Mouse (Mus musculus) urinary bladder, postnatal 14 days (tissue): ENCODE results near the gene Zmiz1.

Source experiments
- DNase-seq: peaks from one replicate; pipeline ENCODE4 v3.0.0; 2021; ENCODE audit warnings: low spot score

Gene Zmiz1

DNA sequence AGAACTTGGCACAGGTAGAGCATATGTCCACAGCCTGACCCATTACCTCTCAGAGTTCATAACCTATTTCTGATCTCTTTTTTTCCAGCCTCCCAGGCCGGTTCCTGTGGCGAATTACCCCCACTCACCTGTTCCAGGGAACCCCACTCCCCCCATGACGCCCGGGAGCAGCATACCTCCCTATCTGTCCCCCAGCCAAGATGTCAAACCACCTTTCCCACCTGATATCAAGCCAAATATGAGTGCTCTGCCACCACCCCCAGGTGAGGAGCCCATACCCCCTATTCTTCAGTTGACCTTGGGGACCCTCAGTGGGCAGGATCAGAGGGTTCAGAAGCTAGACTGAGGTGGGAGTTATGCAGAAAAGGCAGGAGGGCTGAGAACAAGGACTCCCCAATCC is 192.1 kb downstream of the Zmiz1 start:
- no peak for DNase-seq

- DNase-seq, result no peak
Measured at GRCm38 (mm10) chr14:25651905-25652304, 192.9 kb downstream of the Zmiz1 start.

- no peak for DNase-seq
Measured at GRCm38 (mm10) chr14:25654401-25655197, 195.6 kb downstream of the Zmiz1 start.

GRCm38 (mm10) chr14:25660661-25661060 is 201.7 kb downstream of the Zmiz1 start:
- DNase-seq, result no peak

DNA sequence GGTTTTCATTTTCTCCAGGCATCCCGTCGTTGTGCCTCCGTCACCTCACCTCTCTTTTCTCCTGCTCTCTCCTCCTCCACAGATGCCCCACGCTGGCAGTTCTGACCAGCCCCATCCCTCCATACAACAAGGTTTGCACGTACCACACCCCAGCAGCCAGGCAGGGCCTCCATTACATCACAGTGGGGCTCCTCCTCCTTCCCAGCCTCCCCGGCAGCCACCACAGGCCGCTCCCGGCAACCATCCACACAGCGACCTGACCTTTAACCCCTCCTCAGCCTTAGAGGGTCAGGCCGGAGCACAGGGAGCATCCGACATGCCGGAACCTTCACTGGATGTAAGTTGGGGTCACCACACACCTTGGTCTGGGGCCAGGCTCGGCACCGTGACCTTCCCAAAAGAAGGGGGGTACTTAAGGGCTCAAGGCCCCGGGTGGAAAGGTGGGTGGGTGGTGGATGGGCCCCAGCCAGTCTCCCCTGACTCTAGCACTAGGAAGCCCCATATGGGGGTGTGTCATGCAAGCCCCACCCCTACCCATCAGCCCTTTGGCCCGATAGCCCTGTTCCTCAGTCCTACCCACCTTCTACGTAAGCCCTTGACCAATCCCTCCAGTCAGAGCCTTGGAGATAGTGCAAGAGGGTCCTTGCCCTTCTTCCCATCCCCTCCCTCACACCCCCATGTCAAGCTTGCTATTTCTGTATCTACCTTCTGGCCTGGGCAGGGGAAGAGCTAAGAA is 202.4 kb downstream of the Zmiz1 start:
- DNase-seq, result no peak

DNA sequence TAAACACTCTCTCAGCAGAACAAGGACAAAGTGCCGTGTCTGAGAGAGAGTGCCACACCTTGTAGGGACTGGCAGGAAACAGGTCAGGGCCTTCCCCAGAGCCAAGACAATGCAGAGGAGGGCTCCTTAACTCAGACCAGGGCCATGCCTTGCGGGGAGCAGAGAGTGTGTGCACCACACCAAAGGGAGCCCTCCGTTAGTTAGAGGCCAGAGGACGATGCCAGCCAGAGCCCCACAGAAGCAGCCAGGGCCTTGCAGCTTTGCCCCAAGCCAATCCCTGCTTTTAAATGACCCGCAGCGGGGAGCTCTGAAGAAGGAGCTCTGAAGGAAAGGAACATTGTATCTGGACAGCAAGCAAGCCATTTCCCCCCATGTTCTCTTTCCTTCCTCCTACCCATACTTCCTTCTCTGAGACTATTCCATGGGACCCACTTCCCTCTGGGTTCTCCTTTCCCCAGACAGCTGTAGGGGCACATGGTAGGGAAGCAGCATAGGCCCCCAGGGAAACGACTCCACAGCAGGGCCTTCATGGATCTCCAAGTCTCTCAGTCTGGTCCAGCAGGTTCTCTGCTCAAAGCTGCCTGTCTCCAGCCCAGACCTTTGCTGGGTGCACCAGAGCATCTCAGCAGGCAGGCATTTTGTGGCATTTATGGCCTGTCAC is 204.8 kb downstream of the Zmiz1 start:
- no peak for DNase-seq

GRCm38 (mm10) chr14:25664310-25664695 is 205.3 kb downstream of the Zmiz1 start:
- no peak for DNase-seq

DNA sequence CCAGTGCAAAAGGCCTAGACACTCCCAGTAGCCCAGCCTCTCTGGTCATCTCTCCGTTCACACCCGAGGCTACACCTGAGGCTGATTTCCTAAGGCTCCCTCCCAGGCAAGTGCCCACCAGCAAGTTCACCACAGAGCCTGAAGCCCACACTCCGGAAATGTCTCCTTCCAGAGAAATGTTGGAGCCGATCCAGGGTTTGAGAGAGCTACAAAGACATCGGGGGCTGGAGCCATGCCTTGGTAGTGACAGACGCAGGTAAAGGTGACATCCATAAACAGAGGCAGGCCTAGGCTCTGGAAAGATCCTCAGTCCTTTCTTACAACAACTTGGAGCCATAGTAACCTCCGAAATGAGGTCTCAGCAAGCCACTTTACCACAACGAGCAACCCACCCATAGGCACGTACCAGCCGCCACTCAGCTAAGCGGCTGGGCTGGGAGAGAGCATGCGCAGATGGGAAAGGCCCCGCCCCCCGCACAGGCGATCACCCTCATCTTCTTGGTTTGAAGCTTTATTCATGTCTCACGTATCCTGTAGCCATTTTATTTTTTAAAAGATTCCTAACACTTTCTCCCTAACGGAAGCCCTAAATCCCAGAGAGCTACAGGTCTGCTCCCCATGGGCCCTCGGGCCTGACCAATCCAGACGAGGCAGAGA is 206.5 kb downstream of the Zmiz1 start:
- no peak for DNase-seq

DNA sequence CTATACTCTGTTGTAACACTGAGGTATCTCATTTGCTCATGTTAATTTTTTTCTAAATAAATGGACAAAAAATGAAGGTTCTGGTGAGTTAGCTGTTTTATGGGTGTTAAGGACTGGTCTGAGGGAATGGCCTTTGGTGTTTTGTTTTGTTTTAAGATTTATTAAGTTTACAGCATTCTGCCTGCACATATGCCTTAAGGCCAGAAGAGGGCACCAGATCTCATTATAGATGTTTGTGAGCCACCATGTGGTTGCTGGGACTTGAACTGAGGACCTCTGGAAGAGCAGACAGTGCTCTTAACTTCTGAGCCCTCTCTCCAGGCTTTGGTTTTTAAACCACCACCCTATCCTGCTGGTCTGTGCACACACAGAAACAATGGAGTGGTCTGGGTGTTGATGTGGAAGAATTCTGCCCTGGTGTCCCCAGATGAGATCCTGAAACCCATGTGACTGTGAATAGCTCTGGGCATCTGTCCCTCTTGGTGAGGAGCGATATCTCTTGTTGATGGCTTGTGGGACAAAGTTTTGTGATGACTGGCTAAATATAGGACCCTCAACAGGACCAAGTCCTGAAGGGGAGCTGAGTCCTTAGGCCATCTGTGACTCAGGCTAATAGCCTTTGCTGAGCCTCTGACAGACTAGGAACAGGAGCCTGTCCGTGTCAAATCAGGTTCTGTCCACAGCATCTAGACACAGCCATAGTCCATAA is 207.8 kb downstream of the Zmiz1 start:
- DNase-seq, result no peak

DNA sequence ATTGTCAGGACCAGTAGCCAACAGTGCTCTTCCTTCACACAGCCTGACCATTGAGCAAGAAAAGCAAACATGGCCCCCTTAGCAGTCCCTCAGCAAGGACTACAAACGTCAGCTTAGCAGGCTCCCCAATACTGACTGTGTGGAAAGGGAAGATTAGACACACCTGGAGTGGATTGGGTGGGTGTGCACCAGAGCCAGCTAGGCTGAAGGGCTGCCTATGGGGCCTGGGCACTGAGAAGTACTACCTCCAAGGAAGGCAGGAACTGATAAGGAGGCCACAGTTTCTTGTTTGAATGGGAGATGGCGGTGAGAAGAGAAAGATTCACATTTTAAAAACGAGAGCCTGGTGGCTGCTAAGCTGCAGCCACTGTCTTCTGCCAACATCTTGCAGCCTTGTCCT is 208.6 kb downstream of the Zmiz1 start:
- DNase-seq, result no peak

GRCm38 (mm10) chr14:25679625-25680024 is 220.6 kb downstream of the Zmiz1 start:
- no peak for DNase-seq

DNA sequence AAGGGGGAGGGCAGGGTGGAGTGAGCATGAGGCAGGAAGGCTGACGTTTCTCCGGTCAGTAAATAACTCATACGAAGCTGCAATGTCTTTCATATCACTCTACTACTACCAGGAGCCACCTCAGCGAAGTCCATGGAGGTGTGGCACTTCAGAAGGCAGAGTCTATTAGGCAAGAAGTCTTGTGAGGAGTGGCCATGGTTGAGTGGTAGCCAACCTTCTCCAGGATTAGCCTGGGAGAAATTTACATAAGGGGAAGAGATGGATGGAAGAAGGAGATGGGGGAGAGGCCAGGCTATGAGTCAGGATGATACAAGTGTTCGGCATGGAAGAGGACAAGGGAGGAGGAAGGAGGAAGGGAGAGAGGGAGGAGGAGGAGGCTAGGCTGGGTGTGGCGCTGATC is 223.0 kb downstream of the Zmiz1 start:
- DNase-seq, result no peak

GRCm38 (mm10) chr14:25686216-25686945 is 227.4 kb downstream of the Zmiz1 start:
- no peak for DNase-seq

DNA sequence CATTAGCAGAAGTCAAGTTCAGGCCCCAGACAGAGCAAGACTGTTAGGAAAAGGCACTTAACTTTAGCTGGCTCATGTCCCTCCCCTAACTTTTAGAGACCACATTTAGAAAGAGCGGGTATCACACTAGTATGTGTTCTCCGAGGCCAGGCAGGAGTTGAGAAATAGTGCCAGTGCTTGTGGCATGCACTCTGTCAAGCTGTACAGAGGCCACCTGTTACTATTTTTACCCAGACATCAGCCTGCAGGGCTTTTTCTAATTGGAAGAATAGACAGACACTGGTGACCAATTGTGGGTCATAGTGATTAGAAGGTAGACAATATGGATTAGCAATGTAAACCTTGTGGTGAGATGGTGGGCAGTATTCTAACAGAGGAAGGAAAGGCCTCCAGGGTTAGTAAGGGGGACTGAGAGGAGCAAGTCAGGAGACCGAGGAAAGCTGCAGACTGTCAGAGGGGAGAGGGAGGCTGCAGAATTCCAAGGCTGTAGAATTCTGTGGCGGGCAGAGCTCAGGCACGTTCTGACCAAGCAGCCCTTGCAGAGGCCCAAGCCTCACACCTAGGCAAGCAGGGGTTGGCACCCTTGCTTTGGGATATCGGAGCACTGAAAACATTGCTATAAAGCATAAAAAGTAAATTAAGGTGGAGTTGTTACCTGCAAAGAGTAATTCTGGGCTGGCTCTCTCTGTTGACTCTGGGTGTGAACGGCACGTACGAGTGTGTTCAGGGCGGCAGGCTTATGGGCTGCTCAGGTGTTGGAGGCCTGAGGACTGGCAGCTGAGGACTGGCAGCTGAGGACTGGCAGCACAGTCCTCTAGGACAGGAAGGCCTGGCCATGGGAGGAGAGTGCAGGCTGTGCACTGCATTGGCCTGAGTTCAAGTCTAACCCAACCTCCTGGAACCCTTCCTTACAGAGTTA is 228.3 kb downstream of the Zmiz1 start:
- DNase-seq, result no peak

DNA sequence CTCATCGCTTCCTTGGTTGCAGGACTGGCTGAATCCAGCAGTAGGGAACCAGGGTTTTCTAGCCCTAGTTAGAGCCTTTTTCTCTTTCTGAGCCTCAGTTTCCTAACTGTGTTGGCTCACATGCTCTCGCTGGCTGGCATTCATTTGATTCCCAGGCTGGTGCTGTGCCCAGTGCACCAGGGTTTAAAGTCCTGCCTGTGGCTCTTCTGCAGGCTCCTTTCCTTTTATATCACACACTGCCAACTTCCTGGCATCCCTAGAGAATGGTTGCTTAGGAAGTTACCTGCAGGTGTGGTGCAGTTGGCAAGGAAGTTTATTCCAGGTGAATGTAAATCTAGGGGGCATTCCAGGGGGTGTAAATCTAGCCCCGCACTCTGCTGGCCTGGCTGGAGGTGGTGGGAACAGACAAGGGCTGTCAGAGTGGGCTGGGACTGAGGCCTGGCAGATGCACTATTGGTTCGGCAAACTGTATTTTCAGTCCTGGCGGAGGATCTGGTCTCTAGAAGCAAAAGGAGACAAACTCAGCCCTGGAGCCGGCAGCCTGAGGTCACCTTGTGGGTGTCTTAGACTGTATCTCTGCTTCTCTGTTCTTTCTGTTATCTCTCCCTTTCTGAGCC is 234.4 kb downstream of the Zmiz1 start:
- DNase-seq, result no peak

DNA sequence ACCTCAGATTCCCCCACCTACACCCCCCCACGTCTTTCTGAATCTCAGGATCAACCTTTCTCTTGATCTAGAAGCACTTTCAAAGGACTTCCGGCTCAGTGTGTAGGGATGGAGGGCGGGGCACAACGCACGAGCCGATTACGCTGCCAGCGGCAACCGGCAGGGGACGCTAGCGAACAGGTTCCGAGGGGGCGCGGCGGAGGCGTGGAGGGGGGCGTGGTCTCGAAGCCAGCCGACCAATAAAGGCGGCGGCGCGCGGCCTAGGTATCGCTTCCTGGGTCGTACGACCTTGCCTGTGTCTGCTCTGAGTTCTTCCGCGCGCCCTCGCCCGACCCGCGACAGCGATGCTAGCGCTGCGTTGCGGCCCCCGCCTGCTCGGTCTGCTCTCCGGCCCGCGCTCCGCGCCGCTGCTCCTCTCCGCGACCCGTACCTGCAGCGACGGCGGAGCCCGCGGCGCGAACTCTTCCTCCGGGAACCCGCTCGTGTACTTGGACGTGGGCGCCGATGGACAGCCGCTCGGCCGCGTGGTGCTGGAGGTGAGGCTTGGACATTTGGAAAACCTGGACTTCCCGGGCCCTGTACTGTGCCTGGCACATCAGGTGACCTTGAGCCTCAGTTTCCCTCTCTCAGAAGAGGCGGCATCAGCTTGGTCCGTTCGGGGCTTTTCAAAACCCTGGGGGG is 235.0 kb downstream of the Zmiz1 start, which contains the start of gene Ppif:
TSS of gene Ppif (plus strand) at position 267 of the 681 bp plus-strand sequence.
- DNase-seq, result peak; percentile 96

DNA sequence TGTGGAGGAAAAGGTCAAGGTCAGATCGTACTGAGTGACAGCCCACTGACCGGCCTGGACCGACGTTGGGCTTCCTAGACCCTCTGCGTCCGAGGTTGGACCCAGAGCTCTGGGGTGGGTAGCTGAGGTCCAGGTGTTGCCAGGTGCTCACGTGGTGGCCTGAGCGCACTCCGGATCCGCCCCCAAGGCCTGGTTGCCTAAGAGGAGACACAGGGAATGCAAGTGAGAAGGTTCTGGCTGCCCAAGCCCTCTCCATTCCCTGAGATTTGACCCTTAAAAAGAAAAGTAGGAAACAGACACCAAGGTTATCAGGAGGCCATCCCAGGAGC is 235.5 kb downstream of the Zmiz1 start:
- no peak for DNase-seq

DNA sequence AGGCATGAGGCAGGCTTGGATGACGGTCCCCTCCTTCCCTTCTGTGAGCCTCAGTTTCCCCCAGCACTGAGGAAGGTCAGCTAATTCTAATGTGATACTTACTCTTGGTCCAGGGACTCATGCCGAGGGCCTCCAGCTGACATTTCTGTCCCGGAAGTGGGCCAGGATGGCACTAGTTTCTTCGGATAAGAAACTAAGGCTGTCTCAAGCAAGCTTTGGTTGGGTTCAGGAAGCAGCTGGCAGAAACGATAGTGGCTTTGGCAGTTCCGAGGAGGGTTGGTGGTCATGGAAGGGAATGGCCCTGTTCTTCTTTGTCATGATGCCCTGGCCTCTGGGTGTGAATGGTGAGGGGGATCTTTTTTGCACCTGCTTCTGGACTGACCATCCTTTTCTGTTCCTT is 236.1 kb downstream of the Zmiz1 start:
- DNase-seq, result no peak

GRCm38 (mm10) chr14:25696356-25696755 is 237.4 kb downstream of the Zmiz1 start:
- DNase-seq, result no peak
